Mouse (Mus musculus): ENCODE data around the gene Bcr.

GRCm38 (mm10) chr10:75068624-75069328, 8.4 kb downstream of the Bcr start:
- TF ChIP-seq CTCF (IDR thresholded peaks at IDR 0.05; ENCODE audit: control insufficient read depth, insufficient read depth, insufficient replicate concordance, low read depth, low read length), result no peak
- TF ChIP-seq POLR2A (IDR thresholded peaks at IDR 0.05; ENCODE audit: control insufficient read depth, low read depth, low read length), result no peak

Measured in testis, adult 2 months (tissue).